Mouse (Mus musculus) embryo, embryonic 11 days (tissue): ENCODE measurements around the gene Phf6.
A peak's percentile ranks its signal among the peaks of the same experiment; 100 is the strongest.
"Not testable (repeated sequence)": the region's sequence is repeated elsewhere in the genome, so short reads cannot be mapped to it uniquely, and the experiment has no call there.

ENCODE experiments used
- DNase-seq: peaks from one replicate; pipeline ENCODE4 v3.0.0-alpha.2; 2015

The Phf6 gene

GRCm38 (mm10) chrX:52981378-52981777, 69.3 kb downstream of the Phf6 start:
- DNase-seq, result no peak

DNA sequence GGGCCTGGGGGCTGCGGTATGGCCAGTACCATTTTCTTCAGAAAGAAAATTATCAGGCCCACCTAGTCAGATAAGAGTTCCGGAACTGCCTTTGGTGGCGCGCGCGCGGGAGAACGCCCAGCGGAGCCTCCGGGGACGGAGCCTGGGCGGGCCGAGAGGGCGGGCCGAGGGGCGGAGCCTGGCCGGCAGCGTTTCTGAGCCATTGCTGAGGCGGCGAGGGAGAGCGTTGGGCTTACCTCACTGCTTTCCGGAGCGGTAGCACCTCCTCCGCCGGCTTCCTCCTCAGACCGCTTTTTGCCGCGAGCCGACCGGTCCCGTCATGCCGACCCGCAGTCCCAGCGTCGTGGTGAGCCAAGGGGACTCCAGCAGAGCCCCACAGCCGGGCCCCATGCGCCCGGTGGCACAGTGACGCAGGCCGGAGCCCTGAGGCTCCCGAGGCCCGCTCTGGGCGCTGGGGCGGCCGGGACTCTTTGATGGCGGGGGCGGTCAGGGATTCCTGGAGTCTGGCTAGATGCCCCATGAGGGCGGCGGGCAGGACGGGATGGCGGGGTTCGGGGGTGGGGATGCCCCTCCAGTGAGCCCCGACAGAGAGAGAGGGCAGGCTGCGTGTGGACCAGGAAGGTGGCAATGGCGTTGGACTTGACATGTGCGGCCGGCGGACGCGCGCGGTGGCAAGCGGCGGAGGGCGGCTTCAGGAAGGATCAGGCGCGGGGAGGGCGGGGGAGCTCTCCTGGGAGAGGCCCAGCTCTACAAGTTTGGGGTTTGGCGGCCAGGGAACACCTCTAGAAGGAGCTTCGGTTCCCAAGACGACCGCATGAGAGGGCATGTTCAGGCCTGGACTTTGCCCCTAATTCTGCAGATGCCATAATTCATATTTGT, 76.1 kb downstream of the Phf6 start, which contains the start of gene Hprt:
TSS of gene Hprt (plus strand) at position 233 of the 879 bp plus-strand sequence.
- DNase-seq, result peak; percentile 88

GRCm38 (mm10) chrX:52994726-52995125, 82.7 kb downstream of the Phf6 start:
- not testable (repeated sequence) for DNase-seq

DNA sequence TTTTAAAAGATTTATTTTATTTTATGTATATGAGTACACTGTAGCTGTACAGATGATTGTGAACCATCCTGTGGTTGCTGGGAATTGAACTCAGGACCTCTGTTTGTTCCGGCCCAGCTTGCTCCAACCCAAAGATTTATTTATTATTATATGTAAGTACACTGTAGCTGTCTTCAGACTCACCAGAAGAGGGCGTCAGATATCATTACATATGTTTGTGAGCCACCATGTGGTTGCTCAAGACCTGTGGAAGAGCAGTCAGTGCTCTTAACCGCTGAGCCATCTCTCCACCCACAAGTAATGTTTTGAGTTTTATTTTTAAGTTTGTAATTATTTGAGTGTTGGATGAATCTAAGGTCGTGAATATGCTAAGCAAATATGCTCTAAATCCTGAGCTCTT, 92.8 kb downstream of the Phf6 start:
- not testable (repeated sequence) for DNase-seq

- DNase-seq, result peak; percentile 59
Measured at GRCm38 (mm10) chrX:53006062-53006461, 94.0 kb downstream of the Phf6 start.
